Mouse (Mus musculus) megakaryocyte-erythroid progenitor cell, adult 5-6 weeks (primary cell): ENCODE results near the gene Gm49394. TPM values are rescaled to one million over a fixed set of nuclear protein-coding genes. Genes with fewer than 3 reads are reported as not detected.

Source experiments
- ATAC-seq: replicated peaks from 2 replicates; pipeline ENCODE4 v1.8.0; 2016; ENCODE audit warnings: mild to moderate bottlenecking, inconsistent platforms; ENCODE audit not compliant: severe bottlenecking, poor library complexity, low FRiP score, low TSS enrichment
- total RNA-seq, 2 experiments: library from RNA; stranded (forward) in 1 of 2; stranded (reverse) in 1 of 2; fragments of 200-1000, 215-1000 nt in 1 of 2; fragments of >200 nt in 1 of 2; fragmentation: Nextera tagmentation in 1 of 2; gene quantifications; 2 replicates each; pipeline ENCODE4 v1.2.3; 2014 to 2017

The Gm49394 gene
- total RNA-seq (2014; fragmentation: Nextera tagmentation): not detected in 2 replicates
- not detected in 2 replicates for total RNA-seq (2017)

DNA sequence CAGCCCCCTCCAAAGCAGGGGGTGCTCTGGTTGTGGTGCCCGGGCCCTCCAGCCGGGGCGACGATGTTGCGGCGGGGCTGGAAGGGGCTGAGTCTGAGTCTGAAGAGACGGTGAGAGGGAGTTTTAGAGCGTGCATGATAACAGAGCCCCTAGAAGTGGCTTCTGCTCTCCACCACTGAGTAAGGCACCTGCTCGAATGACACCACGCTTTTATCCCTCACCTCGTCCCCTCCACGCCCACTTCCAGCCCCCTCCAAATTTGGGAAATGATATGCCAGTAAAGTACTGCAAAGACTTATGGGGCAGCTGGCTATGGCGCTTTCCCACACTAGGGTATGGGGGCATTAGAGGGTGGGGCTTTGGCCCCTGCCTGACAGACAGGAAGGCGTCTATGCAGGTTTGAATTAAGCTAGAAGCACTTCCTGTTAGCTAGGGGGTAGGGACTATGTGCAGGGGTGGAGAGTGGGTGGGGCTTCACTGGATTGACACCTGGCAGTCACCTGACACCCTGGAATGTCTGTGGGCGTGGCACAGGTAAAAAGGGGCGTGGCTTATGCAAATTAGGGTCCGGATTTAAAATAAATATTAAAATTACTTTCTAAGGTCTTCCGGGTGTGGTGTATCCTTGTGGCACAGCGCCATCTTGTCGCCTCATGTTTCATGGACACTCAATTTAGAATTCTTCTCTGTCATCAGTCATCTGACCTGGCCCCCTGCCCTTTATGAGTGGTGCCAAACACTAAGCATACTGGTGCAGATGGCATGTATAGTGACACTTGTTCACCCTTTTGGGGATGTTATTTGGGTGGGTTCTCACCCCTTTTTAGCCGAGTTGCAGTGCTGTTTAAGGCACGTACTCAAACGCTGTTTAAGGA lies at the start of gene Gm49394:
Gm49394 (minus strand) TSS at position 192 of the 875 bp plus-strand sequence.
- no peak for ATAC-seq

DNA sequence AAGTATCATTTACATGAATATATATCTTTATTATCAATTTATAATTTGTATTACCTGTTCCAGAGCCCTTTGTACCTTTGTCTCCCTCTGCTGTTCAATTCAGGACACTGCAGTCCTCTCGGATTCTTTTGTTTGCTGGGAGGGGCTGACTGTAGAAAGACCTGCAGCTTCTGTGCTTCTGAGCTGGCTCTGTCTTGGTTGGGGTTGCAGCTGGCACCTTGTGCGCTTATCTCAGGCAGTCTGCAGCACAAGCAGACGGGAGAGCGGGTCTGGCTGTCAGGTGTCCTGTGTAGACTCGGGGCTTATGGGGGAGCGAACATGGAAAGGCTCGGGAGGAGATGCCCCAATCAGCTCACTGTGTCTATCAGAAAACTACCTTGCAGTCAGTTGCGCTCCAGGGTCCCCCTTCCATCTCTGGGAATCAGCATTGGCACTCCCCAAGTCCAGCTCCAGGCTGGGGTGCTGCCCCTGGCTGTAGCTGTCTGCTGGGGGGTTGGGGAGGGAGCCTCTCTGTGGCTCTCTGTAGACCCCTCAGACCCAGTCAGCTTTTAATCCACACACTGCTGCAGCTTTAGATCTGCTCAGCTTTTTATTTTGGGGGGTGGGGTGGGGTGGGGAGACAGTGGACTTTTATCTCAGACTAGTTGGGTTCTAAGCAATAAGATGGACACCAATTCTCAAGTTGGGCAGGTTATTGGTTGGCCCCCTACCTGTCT lies 45.2 kb upstream of the Gm49394 start:
- peak; percentile 73 for ATAC-seq

- no peak for ATAC-seq
Measured at GRCm38 (mm10) chr7:142706873-142707272, 37.1 kb upstream of the Gm49394 start.

- no peak for ATAC-seq
Measured at GRCm38 (mm10) chr7:142699334-142699860, 29.7 kb upstream of the Gm49394 start.

GRCm38 (mm10) chr7:142678611-142679010 lies 8.9 kb upstream of the Gm49394 start:
- ATAC-seq: no peak

- peak; percentile 77 for ATAC-seq
Measured at GRCm38 (mm10) chr7:142675644-142676043, 5.9 kb upstream of the Gm49394 start.

DNA sequence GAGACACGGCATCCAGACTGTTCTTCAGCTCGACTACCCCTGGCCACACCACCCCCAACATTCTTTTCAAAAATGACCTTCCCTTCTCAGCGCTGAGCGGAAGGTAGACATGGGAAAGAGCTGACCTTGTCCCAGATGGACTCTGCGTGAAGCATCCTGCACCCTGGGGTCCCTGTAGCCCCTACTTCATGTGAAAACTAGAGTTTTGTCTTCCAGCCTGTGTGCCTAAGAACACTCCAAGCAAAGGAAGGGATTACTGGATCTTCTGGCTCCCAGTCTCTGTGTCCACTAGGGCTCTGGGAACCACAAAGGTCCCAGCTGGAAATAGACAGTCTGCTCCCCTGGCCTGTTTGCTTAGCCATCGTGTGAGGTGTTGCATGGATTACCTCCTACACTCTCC lies 5.4 kb upstream of the Gm49394 start:
- ATAC-seq: no peak

DNA sequence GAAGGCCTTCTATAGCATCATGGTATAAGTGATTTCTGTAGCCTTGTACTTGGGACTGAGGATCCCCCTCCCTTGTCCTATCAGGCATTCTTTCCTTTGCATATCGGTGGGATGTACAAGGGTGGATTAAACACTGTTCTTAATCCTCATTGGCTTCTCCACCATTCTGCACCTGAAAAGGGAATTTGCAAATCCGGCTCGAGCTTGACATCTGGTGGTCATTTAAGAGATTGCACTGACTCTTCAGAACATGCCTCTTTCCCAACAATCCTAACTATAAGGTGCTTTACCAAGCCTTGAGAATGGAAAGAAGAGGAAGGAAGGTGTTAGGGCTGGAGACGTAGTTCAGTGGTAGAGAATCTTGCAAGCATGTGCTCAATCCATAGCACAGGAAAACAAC lies 2.4 kb upstream of the Gm49394 start:
- ATAC-seq: no peak

DNA sequence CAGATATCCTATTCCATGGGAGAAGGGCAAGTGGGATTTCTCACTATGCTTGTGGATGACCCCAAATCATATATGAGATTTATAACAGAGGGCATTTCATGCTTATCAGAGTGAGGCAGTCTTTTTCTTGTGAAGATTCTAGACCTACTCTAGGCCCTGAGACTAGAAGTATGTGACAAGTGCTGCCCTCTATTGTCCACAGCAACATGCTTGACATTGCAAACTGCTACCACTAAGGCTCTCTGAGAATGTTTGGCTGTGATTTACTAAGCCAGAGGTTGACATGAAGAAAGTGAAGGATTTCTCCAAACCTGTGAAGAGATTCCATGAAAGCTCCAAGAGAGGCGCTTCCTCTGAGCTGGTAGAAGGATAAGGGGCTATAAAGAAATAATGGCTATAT lies 1.3 kb upstream of the Gm49394 start:
- no peak for ATAC-seq

DNA sequence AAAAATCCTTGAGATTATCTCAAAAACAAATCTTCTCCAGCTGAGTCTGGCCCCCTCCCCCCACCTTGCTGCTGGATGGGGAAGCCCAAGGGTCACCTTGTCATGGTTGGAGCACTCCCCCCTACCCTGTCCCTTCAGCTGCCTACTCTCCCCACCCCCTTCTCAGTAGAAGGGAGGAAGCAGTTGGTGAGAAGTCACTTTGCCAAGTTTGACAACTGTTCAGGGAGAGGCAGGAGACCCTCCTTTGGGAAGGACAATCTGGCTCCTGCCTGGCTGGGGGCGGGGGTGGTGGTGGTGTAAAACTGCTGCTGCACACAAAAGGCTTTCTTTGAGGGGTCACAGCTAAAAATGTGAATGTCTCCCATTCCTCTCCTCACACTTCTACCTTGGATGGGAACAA lies 1.4 kb downstream of the Gm49394 start:
- ATAC-seq: no peak

DNA sequence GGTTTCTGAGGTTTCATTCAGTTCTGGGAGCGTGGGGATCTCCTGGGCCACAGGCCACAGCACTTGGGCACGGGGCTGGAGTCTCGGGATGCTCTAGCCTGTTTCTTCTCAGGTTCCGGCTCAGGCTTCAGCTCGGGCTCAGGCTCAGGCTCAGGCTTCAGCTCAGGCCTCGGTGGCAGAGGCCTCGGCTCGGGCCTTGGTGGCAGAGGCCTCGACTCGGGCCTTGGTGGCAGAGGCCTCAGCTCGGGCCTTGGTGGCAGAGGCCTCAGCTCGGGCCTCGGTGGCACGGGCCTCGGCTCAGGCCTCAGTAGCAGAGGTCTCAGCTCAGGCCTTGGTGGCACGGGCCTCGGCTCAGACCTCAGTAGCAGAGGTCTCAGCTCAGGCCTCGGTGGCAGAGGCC lies 2.2 kb downstream of the Gm49394 start:
- ATAC-seq: no peak

DNA sequence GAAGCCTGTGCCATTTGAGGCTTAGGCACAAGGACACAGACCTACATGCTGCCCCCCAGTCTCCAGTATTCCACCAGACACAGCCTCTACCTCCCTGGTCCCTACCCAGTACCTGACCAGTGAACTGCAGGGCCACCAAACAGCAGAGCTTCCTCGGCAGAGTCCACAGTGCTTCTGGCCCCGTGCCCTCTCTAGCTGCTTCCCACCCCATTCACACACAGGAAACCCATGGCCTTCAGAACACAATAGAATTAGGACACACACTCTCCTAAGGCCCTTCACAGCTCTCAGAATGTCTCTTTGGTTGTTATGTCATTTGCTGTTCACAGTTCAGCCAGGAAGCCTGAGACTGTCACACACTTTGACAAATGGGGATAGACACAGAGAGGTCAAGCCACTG lies 3.1 kb downstream of the Gm49394 start, which contains the start of gene Igf2:
Igf2 (minus strand) TSS at position 158 of the 400 bp plus-strand sequence.
- no peak for ATAC-seq

GRCm38 (mm10) chr7:142666109-142666508 lies 3.6 kb downstream of the Gm49394 start:
- ATAC-seq: no peak

GRCm38 (mm10) chr7:142665364-142665763 lies 4.4 kb downstream of the Gm49394 start:
- ATAC-seq: no peak

DNA sequence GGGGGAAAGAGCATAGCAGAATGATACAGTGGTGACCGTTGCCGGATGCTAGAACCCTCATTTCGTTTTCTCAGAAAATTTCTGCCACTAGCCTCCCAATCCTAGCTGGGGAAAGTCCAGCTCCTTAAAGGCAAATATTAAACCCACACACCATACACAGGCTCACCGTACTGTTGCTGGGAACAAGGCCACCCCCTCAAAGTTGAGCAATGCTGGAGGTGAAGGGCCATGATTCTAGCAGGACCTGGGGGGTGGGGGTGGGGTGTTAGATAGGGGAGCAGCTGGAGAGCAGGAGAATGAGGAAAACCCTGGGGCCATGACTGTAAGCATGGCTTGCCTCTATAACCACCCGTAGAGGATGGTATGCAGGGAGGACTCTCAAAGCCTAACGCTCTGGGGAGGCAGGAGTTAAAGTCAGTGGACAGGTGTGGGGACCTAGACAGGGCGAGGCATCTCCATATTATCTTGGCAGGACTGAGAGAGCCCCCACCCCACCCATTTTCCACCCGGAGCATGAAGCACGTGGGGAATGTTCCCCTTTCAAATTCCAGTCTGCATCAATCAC lies 5.2 kb downstream of the Gm49394 start:
- no peak for ATAC-seq

DNA sequence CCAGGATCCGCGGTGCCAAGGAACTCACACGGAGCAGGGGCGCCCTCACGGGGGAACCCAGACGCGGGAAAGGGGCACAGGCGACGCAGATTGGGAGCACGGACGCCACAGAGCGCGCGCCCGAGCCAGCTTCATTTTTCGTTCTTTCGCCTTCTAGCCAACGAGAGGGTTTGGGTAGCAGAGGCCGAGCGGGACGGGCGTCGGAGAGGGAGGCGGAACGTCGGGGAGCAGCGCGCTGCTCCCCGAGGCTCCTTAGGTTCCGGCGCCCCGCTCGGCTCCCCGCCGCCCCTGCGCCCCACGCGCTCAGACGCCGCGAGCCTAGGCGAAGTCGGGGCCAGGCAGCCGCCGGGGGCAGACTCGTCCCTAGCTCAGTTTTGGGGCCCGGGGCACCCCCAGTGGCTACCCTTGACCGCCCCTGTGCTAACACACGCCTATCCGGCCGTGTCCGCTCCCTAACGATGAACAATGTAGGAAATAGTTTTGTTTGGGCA lies 5.8 kb downstream of the Gm49394 start:
- no peak for ATAC-seq

- no peak for ATAC-seq
Measured at GRCm38 (mm10) chr7:142663151-142663550, 6.6 kb downstream of the Gm49394 start.

GRCm38 (mm10) chr7:142661811-142662210 lies 7.9 kb downstream of the Gm49394 start:
- no peak for ATAC-seq

DNA sequence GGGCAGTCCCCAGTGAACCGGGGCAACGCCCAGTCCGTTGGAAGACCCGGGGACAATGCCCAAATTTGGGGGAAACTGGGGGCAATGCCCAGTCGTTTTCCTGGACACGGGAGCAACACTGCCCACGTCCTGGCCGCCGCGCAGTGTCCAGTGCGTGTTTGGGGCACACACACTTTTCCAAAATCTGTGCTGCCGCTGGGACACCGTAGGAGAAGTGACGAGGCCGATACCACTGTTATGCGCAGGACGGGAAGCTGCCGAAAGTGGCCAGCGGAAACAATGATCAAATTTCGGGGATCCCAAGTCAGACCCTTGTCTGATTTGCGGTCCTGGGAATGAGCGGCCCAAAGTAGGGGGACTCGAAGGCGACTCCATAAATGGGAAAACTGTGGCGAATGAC lies 8.7 kb downstream of the Gm49394 start:
- no peak for ATAC-seq

DNA sequence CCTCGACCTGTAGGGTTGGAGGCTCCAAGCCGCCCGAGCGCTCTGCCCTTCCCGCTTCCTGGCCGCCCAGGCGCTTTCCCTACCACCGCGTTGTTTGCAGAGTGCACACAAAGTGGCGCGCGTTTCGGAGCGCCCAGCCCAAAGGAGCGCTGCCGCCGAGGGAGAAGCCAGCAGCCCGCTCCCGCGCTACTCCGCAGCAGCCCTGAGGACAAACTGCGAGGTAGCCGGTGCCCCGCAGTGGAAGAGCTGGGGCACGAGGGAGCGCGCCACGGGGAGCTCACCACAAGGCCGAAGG lies 9.1 kb downstream of the Gm49394 start:
- no peak for ATAC-seq
